Mouse (Mus musculus) stomach, embryonic 16.5 days (tissue): ENCODE results near the gene Chst15. TPM values are rescaled to one million over a fixed set of nuclear protein-coding genes. Genes with fewer than 3 reads are reported as not detected.

Experiments used
- ATAC-seq: fragments of 200-750 bp; cut with Nextera tagmentation; 2 replicates; pipeline ENCODE4 v1.8.0; 2017; ENCODE audit warnings: moderate number of reproducible peaks, moderate TSS enrichment; ENCODE audit not compliant: insufficient read depth, low FRiP score
- H3K27ac ChIP-seq: fragments of 300-500 bp; sonication (generic); 2 replicates; pipeline ENCODE4 v1.5.1; 2014; ENCODE audit warnings: low read length
- H3K27me3 ChIP-seq: fragments of 300-500 bp; sonication (generic); 2 replicates; pipeline ENCODE4 v1.6.1; 2014; ENCODE audit warnings: low read length, control low read depth, mixed read lengths; ENCODE audit not compliant: control insufficient read depth, insufficient read depth
- H3K36me3 ChIP-seq: fragments of 300-500 bp; sonication (generic); 2 replicates; pipeline ENCODE4 v1.6.1; 2014; ENCODE audit warnings: low read length; ENCODE audit not compliant: control insufficient read depth, insufficient read depth
- H3K4me1 ChIP-seq: fragments of 300-500 bp; sonication (generic); 2 replicates; pipeline ENCODE4 v1.6.1; 2014; ENCODE audit warnings: low read length, control low read depth, mixed read lengths; ENCODE audit not compliant: control insufficient read depth, insufficient read depth
- H3K4me2 ChIP-seq: fragments of 300-500 bp; sonication (generic); 2 replicates; pipeline ENCODE4 v1.6.1; 2014; ENCODE audit warnings: low read depth, low read length, mixed read lengths
- H3K4me3 ChIP-seq: fragments of 300-500 bp; sonication (generic); replicated peaks from 2 replicates; pipeline ENCODE4 v1.5.1; 2014; ENCODE audit warnings: mild to moderate bottlenecking, low read length
- H3K9ac ChIP-seq: fragments of 300-500 bp; sonication (generic); 2 replicates; pipeline ENCODE4 v1.6.1; 2014; ENCODE audit warnings: low read length
- H3K9me3 ChIP-seq: fragments of 300-500 bp; sonication (generic); replicated peaks from 2 replicates; pipeline ENCODE4 v1.6.1; 2016; ENCODE audit warnings: low read length, control low read depth; ENCODE audit not compliant: control insufficient read depth
- WGBS: fragments of 180-500 bp; shearing (Covaris S2); extraction: QIAGEN DNeasy Blood & Tissue Kit; methylation state at CpG from one replicate; pipeline ENCODE4 v1.1.7; 2014; 5-methylcytosine and 5-hydroxymethylcytosine counted together
- polyA plus RNA-seq: library from polyadenylated mRNA; unstranded; fragments of >200 nt; fragmentation: Nextera tagmentation; extraction: Ambion mirVana; gene quantifications from 2 replicates; pipeline ENCODE4 v1.2.1, GENCODE M21; 2015

The Chst15 gene
- polyA plus RNA-seq, 1 experiment from 2014 or later: 25.5 TPM

DNA sequence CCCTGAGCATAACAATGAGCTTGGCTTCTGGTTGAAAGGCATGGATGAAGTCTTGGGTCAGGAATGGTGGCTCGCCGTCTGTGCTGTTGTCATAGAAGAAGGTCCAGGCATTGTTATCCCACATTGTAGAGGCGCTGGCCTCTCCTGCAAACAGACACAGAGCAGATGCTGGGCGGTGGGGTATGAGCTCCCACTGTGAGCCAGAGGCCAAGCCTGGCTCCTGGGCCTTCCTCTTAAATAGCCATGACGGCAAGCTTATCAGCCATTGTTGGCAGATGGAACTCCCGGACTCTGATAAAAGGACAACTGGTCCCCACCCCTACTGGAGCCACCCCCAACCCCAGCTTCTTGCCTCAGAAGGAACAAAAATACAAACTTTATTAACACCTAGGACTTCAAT, 54.3 kb downstream of the Chst15 start:
- no peak for ATAC-seq

DNA sequence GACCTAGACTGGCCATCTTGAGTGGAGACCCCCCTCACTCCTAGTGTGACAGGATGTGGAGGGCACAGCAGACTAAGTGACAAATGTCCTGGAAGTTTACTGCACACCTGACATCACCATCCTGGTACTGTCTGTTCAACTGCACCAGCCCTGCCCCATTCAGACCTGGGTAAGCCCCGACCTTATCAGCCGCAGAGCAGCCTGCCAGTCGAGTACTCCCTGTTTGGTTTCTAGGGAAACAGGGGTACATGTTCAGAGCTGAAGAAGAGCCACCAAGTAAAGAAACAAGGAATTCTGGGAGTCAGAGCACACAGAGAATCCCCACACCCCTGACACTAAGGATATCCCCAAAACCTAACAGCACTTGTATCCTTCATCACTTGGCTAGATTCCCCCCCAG, 55.1 kb downstream of the Chst15 start:
- ATAC-seq: peak; percentile 14; the same call in 1 of the 2 replicates
- H3K4me3 ChIP-seq: no peak overlapping the region

More for the DNA sequence above, 54.3 kb downstream of the Chst15 start:
- no peaks in the 10 kb centered on the region for H3K27me3 ChIP-seq
- 51% methylated on average over 6 of the region's 6 CpGs for WGBS
- no peak overlapping the region for H3K9ac ChIP-seq
- H3K4me1 ChIP-seq: peaks cover 26% of the 10 kb centered on the region
- peak overlapping the region; percentile 34; the same call in 1 of the 2 replicates for H3K27ac ChIP-seq
- H3K4me2 ChIP-seq: no peak overlapping the region
- 0 out of 2 replicates have a peak, but pooled peaks cover 9% of the 10 kb centered on the region for H3K36me3 ChIP-seq
- no peaks in the 10 kb centered on the region for H3K9me3 ChIP-seq
- H3K4me3 ChIP-seq: no peak overlapping the region

DNA sequence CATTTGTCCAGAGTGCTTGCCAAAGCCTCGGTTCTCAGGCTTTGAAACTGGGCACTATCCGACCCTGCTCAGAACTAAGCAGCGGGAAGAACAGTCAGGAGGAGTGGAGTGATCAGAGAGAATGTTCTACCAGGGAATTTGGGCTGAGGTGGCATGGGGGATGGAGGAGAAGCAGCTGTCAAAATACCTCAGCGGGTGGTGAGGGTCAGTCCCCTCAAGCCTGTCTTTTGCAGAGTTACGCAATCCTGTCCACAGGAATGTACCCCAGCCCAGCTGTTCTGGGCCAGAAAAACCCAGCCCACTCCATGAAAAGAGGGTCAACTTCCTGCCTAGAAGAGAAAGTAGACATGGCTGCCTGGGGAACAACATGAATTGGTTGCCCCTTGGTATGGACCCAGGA, 56.4 kb downstream of the Chst15 start:
- Histone ChIP-seq H3K9me3 (no peaks in the 10 kb centered on the region), H3K27ac (peak overlapping the region; percentile 24; the same call in 1 of the 2 replicates)

More for the DNA sequence above, 55.1 kb downstream of the Chst15 start:
- Histone ChIP-seq H3K27me3 (no peaks in the 10 kb centered on the region), H3K27ac (no peak overlapping the region), H3K4me1 (peaks cover 26% of the 10 kb centered on the region), H3K36me3 (0 out of 2 replicates have a peak, but pooled peaks cover 9% of the 10 kb centered on the region), H3K9ac (no peak overlapping the region), H3K4me2 (no peak overlapping the region), H3K9me3 (no peaks in the 10 kb centered on the region)
- 40% methylated on average over 3 of the region's 3 CpGs for WGBS

DNA sequence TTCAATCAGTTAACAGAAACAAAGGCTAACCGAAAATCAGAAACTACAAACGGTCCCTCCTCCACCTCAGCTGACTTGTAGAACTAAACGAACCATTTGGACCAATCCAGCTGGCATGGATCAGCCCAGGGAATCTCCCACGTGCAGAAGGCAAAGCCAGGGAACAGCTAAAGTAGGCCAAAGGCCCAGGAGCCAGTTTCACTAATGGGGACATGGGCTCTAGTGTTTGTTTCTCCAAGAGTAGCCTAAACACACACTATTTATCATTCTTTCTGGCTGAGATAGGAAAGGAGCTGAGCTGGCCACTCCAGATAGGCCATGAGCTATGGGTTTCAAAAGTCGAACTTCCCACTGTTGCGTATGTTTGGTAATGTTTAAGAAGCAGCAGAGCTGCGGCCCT, 58.2 kb downstream of the Chst15 start:
- Histone ChIP-seq H3K4me3 (no peak overlapping the region), H3K9ac (no peak overlapping the region), H3K4me2 (no peak overlapping the region), H3K9me3 (no peaks in the 10 kb centered on the region), H3K27me3 (no peaks in the 10 kb centered on the region), H3K4me1 (peaks cover 26% of the 10 kb centered on the region), H3K27ac (peak overlapping the region; percentile 72), H3K36me3 (no peaks in the 10 kb centered on the region)
- WGBS: 29% methylated on average over 7 of the region's 7 CpGs
- ATAC-seq: peak; percentile 60

More for the DNA sequence above, 56.4 kb downstream of the Chst15 start:
- Histone ChIP-seq H3K36me3 (no peaks in the 10 kb centered on the region), H3K4me3 (no peak overlapping the region), H3K4me2 (no peak overlapping the region), H3K4me1 (peaks cover 26% of the 10 kb centered on the region), H3K9ac (no peak overlapping the region), H3K27me3 (no peaks in the 10 kb centered on the region)
- no peak for ATAC-seq
- 77% methylated on average over 5 of the region's 5 CpGs for WGBS

DNA sequence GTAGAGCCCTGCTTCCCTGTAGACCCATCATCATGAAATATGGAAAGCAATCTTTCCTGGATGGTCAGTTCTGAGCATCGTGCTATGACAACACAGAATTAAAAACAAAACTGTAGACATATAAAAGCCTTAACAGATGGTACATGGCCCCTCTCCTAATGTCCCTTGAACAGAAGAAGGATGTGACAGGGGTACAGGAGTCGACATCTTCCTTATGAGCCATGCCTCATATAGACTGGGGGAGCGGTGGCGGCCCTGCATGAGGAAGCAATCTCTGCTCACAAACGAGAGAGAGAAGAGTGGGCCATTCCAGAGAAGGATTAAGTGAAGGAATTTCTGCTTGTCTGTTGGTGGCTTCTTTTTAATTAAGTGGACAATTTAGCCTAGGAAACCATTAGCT, 58.8 kb downstream of the Chst15 start:
- peaks cover 26% of the 10 kb centered on the region for H3K4me1 ChIP-seq
- ATAC-seq: no peak
- 55% methylated on average over 5 of the region's 5 CpGs for WGBS

DNA sequence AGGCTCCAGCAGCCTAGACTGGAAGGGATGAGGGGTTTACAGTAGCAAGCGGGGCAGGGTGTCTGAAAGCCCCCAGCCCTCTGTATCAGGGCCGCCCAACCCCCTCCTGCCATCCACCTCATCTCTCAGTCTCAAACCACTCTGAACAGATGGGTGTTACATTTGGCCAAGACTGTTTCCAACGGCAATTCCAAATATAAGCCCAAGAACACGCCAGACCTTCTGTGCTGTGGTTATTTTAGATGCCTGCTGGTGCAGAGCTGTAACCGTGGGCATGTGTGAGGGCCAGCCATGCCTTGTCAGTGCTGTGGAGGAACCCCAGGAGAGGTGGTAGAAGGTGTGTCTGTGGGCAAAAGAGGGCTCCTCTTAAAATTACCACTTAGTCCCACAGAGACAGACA, 63.5 kb downstream of the Chst15 start:
- Histone ChIP-seq H3K27me3 (no peaks in the 10 kb centered on the region), H3K36me3 (no peaks in the 10 kb centered on the region), H3K27ac (no peak overlapping the region), H3K4me3 (no peak overlapping the region), H3K4me1 (0 out of 2 replicates have a peak, but pooled peaks cover 3% of the 10 kb centered on the region), H3K9ac (no peak overlapping the region), H3K4me2 (no peak overlapping the region), H3K9me3 (no peaks in the 10 kb centered on the region)
- no peak for ATAC-seq
- 79% methylated on average over 5 of the region's 5 CpGs for WGBS

More for the DNA sequence above, 58.8 kb downstream of the Chst15 start:
- no peak overlapping the region for H3K4me3 ChIP-seq
- H3K27ac ChIP-seq: peak overlapping the region; percentile 72
- no peaks in the 10 kb centered on the region for H3K27me3 ChIP-seq
- no peak overlapping the region for H3K9ac ChIP-seq
- H3K9me3 ChIP-seq: no peaks in the 10 kb centered on the region
- no peak overlapping the region for H3K4me2 ChIP-seq
- H3K36me3 ChIP-seq: no peaks in the 10 kb centered on the region

DNA sequence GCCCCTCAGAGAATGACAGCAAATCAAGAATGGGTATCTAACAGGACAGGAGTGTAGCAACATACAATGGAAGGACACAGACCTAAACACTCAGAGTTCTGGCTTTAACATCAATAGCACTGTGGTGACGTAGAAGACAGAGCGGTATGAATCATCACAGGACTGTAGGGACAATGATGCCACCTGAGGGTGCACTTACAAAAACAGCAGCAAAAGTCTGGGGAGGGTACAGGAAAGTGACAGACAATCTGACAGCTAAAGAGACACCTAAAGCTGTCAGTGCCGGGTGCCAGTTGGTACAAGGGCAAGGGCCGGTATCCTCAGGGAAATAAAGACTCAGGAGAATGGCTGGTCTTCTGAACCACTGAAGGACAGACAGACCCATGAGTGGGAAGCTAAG, 64.0 kb downstream of the Chst15 start:
- Histone ChIP-seq H3K4me2 (no peak overlapping the region), H3K36me3 (no peaks in the 10 kb centered on the region), H3K9me3 (no peaks in the 10 kb centered on the region), H3K27me3 (no peaks in the 10 kb centered on the region), H3K27ac (no peak overlapping the region), H3K4me1 (0 out of 2 replicates have a peak, but pooled peaks cover 3% of the 10 kb centered on the region), H3K4me3 (no peak overlapping the region), H3K9ac (no peak overlapping the region)
- ATAC-seq: no peak
- 95% methylated on average over 4 of the region's 4 CpGs for WGBS

DNA sequence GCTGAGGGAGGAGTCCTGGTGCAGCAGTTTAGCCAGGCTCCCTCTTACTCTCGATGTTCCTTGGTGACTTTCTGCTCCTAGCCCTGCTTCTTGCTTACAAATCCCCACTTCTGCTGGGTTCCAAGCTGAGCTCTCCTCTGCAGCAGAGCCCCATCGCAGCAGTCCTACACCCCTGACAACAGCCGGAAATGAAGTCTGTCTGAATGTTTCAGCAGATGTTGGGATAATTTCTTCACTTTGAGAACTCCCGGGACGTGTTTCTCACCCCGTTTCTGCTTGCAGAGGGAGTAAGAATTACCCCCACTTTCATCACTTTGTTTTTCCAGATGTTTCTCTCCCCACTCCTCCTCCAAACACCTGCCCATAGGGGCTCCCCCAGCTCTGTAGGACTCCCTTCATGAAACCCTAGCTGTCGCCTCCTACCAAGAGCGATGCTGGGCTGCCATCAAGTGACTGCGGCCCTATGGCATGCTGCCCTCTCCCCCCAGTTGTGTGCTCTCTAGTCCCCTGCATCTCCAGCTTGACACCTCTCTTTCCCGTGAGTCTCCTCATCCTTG, 67.4 kb downstream of the Chst15 start:
- no peak for ATAC-seq
- H3K4me3 ChIP-seq: no peak overlapping the region
- H3K9ac ChIP-seq: no peak overlapping the region
- H3K4me1 ChIP-seq: 0 out of 2 replicates have a peak, but pooled peaks cover 12% of the 10 kb centered on the region
- H3K36me3 ChIP-seq: peaks cover 4% of the 10 kb centered on the region; the same call in 1 of the 2 replicates
- H3K9me3 ChIP-seq: no peaks in the 10 kb centered on the region
- H3K27ac ChIP-seq: no peak overlapping the region
- H3K27me3 ChIP-seq: no peaks in the 10 kb centered on the region
- no peak overlapping the region for H3K4me2 ChIP-seq
- WGBS: 51% methylated on average over 10 of the region's 10 CpGs

DNA sequence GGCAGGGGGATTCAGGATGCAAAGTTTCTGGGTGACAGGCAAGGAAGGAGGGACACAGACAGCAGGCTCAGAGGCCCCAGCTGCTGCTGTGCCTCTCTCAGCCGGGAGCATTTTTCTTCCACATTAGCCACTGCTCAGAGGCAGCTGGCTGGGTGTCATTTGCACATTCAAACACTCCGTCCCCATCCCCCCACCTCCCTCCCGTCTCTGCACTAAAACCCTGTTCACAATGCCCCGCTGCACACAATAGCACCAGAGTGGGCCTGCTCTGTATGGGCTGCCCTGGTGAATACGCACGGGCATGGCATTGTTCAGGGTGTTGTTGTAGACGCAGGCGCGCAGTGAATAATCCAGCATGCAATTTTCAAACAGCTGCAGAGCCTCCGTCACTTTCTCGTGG, 69.5 kb downstream of the Chst15 start:
- no peaks in the 10 kb centered on the region for H3K9me3 ChIP-seq
- peak overlapping the region; percentile 30; the same call in 1 of the 2 replicates for H3K27ac ChIP-seq
- ATAC-seq: 0 out of 2 replicates have a peak, but pooled peaks have one; percentile 15
- no peak overlapping the region for H3K4me2 ChIP-seq
- H3K4me3 ChIP-seq: no peak overlapping the region
- WGBS: 27% methylated on average over 11 of the region's 11 CpGs
- H3K27me3 ChIP-seq: no peaks in the 10 kb centered on the region
- no peak overlapping the region for H3K9ac ChIP-seq
- 0 out of 2 replicates have a peak, but pooled peaks cover 12% of the 10 kb centered on the region for H3K4me1 ChIP-seq
- peaks cover 4% of the 10 kb centered on the region; the same call in 1 of the 2 replicates for H3K36me3 ChIP-seq
